Mouse (Mus musculus) cortical plate, adult 2 months (tissue): ENCODE data around the gene Stpg4. TPM values are rescaled to one million over a fixed set of nuclear protein-coding genes. Genes with fewer than 3 reads are reported as not detected.

Source experiments
- H3K27ac ChIP-seq: fragments of 200-500 bp; 2 replicates; pipeline ENCODE4 v1.5.1; 2012; ENCODE audit warnings: low read length, control low read depth, inconsistent platforms; ENCODE audit not compliant: insufficient read depth
- H3K4me1 ChIP-seq: fragments of 200-500 bp; 2 replicates; pipeline ENCODE4 v1.6.1; 2011; ENCODE audit warnings: low read length; ENCODE audit not compliant: control insufficient read depth, insufficient read depth
- H3K4me3 ChIP-seq: fragments of 200-500 bp; 2 replicates; pipeline ENCODE4 v1.5.1; 2011; ENCODE audit warnings: mild to moderate bottlenecking, low read length, control low read depth; ENCODE audit not compliant: insufficient read depth
- CTCF ChIP-seq: fragments of 200-500 bp; IDR thresholded peaks from 2 replicates; pipeline ENCODE4 v1.5.1; 2011; ENCODE audit warnings: mild to moderate bottlenecking, control low read depth, low read length; ENCODE audit not compliant: insufficient read depth; ENCODE audit errors: extremely low read depth
- POLR2A ChIP-seq: fragments of 200-500 bp; IDR thresholded peaks from 2 replicates; pipeline ENCODE4 v1.6.1; 2011; ENCODE audit warnings: mild to moderate bottlenecking, low read length, control low read depth; ENCODE audit not compliant: insufficient read depth; ENCODE audit errors: extremely low read depth
- polyA plus RNA-seq: library from polyadenylated mRNA; depleted of rRNA; stranded (reverse); fragments of >200 nt; gene quantifications from 2 replicates; pipeline ENCODE4 v1.2.3, GENCODE M21; 2012

Gene Stpg4
- polyA plus RNA-seq, 1 experiment, result not detected

GRCm38 (mm10) chr17:87385835-87386234, 41.7 kb downstream of the Stpg4 start:
- Histone ChIP-seq H3K4me1 (peaks cover 1% of the 10 kb centered on the region; the same call in 1 of the 2 replicates), H3K4me3 (no peak overlapping the region), H3K27ac (no peak overlapping the region)
- TF ChIP-seq POLR2A, result no peak
- TF ChIP-seq CTCF, result no peak

DNA sequence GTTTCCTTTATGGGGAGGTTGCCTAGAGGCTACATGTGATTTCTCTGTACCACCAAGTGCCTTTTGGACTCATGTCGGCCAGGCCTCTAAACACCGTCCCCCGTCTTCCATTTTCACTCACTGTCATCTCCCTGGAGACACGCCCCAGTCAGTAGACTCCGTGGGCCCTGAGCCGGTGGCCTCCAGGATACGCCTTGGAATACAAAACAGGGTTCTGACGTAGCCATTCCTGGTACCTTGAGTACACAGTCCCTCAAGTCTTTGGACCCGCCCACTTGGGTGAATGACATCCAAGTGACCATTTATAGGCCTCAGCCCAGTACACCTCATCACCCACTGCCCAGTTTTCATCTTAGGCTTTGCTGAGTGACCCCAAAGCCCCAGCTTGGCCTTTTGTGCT, 46.9 kb downstream of the Stpg4 start:
- H3K27ac ChIP-seq, result 0 out of 2 replicates have a peak overlapping the region, but pooled peaks have one; percentile 39
- H3K4me3 ChIP-seq, result no peak overlapping the region
- TF ChIP-seq CTCF, result no peak
- no peak for TF ChIP-seq POLR2A
- peaks cover 13% of the 10 kb centered on the region for H3K4me1 ChIP-seq

DNA sequence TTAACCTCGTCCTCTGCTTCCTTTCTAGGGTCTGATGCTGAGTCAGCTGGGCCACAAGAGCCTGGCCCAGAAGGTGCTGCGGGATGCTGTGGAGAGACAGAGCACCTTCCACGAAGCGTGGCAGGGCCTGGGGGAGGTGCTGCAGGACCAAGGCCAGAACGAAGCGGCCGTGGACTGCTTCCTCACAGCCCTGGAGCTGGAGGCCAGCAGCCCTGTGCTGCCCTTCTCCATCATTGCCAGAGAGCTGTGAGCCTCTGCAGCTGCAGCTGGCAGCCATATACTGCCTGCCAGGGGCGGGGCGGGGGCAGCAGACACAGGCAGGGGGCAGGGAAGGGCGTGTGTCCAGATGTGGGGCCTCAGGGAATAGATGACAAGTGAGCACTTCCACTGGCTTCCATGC, 47.7 kb downstream of the Stpg4 start:
- Histone ChIP-seq H3K27ac (peak overlapping the region; percentile 68), H3K4me1 (peaks cover 13% of the 10 kb centered on the region), H3K4me3 (no peak overlapping the region)
- TF ChIP-seq POLR2A (no peak), CTCF (no peak)

GRCm38 (mm10) chr17:87379160-87379624, 48.3 kb downstream of the Stpg4 start:
- Histone ChIP-seq H3K27ac (peak overlapping the region; percentile 68), H3K4me1 (peaks cover 13% of the 10 kb centered on the region), H3K4me3 (0 out of 2 replicates have a peak overlapping the region, but pooled peaks have one; percentile 7)
- no peak for TF ChIP-seq POLR2A
- TF ChIP-seq CTCF, result no peak

DNA sequence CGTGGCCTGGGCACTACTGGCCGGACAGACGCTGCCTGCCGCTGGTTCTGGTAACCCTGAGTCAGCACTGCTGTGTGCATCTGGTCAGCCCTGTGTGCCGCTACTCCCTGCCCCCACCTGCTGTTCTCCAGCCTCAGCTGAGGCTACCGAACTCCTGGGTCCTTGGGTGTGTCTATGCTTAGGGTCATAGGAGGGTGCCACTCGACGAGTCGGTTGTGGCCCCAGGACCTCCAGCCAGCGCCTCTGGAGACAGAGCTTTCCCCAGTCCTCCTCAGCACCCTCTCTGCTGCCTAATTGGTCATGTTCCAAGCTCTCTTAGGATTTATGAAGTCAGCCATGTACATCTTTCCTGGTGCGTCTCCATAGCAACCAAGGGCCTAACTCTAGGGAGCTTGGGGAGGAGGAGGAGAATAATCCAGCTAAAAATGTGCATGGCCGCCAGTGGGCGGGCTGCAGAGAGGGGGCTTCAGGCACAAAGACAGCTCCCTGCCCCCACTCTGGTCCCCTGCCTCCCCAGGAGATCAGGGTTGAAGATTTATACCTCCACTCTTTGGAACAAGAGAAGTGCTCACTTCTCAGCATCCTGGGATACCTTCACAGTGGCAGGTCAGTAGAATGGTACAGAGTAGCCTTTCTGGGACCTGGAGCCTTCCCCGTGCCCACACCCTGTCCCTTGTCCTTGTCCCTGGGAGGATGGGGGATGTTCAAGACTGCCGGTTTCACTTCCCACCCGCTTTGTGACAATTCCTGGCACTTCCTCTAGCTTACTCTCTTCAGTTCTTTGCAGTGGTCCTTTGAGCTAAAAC, 49.0 kb downstream of the Stpg4 start:
- TF ChIP-seq POLR2A (peak; percentile 36; the same call in 1 of the 2 replicates), CTCF (no peak)
- Histone ChIP-seq H3K4me3 (peak overlapping the region; percentile 7; the same call in 1 of the 2 replicates), H3K27ac (peak overlapping the region; percentile 90), H3K4me1 (peaks cover 13% of the 10 kb centered on the region)

- H3K27ac ChIP-seq, result 0 out of 2 replicates have a peak overlapping the region, but pooled peaks have one; percentile 48
These were observed 50.0 kb downstream of the Stpg4 start for GRCm38 (mm10) chr17:87377536-87377935.

GRCm38 (mm10) chr17:87376831-87377471, 50.6 kb downstream of the Stpg4 start:
- TF ChIP-seq CTCF (no peak), POLR2A (no peak)
- peaks cover 15% of the 10 kb centered on the region for H3K4me1 ChIP-seq
- H3K27ac ChIP-seq, result peak overlapping the region; percentile 20; the same call in 1 of the 2 replicates
- no peak overlapping the region for H3K4me3 ChIP-seq

More at GRCm38 (mm10) chr17:87377536-87377935, 50.0 kb downstream of the Stpg4 start:
- TF ChIP-seq CTCF (no peak), POLR2A (no peak)
- peaks cover 13% of the 10 kb centered on the region for H3K4me1 ChIP-seq
- no peak overlapping the region for H3K4me3 ChIP-seq

DNA sequence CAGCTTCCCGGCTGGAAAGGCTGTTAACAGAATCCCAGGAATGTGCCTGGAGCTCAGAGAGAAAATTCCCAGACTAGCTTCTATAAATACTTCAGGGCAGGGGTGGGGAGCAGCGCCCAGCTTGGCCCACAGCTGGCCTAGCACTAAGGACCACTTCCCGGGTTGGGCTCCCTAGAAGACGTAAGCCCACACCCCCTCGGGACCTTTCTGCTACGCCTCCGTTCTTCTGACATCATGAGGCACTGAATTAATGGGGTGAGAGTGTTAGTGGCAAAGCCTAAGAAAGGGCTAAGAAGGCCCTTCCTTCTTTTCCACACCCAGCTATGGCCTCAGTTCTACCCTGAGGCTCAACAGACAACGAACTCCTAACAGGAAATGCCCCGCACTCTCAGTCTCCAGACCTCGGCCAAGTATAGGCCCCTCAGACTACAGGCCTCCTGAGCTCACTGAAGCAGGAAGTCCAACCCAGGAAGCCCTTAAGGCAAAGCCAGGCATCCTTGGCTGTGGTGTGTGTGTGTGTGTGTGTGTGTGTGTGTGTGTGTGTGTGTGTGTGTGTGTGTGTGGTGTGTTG, 51.5 kb downstream of the Stpg4 start:
- H3K27ac ChIP-seq, result 0 out of 2 replicates have a peak overlapping the region, but pooled peaks have one; percentile 20
- H3K4me3 ChIP-seq, result no peak overlapping the region
- TF ChIP-seq POLR2A (no peak), CTCF (no peak)
- peaks cover 17% of the 10 kb centered on the region for H3K4me1 ChIP-seq

GRCm38 (mm10) chr17:87373327-87373726, 54.2 kb downstream of the Stpg4 start:
- Histone ChIP-seq H3K4me3 (no peak overlapping the region), H3K4me1 (peaks cover 19% of the 10 kb centered on the region), H3K27ac (no peak overlapping the region)
- TF ChIP-seq POLR2A, result no peak
- no peak for TF ChIP-seq CTCF

GRCm38 (mm10) chr17:87372189-87372588, 55.4 kb downstream of the Stpg4 start:
- Histone ChIP-seq H3K4me1 (peaks cover 13% of the 10 kb centered on the region), H3K4me3 (no peak overlapping the region), H3K27ac (no peak overlapping the region)
- TF ChIP-seq POLR2A (no peak), CTCF (no peak)
